Mouse (Mus musculus): ENCODE results near the gene Prdx3.

DNA sequence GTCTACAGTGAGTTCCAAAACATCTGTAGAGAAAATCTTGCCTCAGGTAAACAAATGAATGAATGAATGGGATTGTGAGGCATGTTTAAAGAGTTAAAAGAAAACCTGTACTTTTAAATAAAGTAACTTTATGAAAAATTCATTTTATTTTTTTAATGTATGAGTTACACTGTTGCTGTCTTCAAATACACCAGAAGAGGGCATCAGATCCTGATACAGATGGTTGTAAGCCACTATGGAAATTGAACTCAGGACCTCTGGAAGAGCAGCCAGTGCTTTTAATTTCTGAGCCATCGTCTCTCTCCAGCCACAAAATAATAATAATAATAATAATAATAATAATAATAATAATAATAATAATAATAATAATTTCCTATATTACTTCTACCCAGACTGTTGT is 3.9 kb downstream of the Prdx3 start:
- TF ChIP-seq CTCF (IDR thresholded peaks at IDR 0.05; ENCODE audit: extremely low read depth, insufficient read depth, insufficient read length, insufficient replicate concordance) (no peak), POLR2A (IDR thresholded peaks at IDR 0.05; ENCODE audit: low read depth, low read length) (no peak)
